Mouse (Mus musculus) heart, embryonic 14.5 days (tissue): ENCODE results near the gene Adat1. TPM values are rescaled to one million over a fixed set of nuclear protein-coding genes. Genes with fewer than 3 reads are reported as not detected.

Experiments
- ATAC-seq: fragments of 200-750 bp; cut with Nextera tagmentation; 2 replicates; pipeline ENCODE4 v1.8.0; 2017; ENCODE audit warnings: low read depth, moderate TSS enrichment; ENCODE audit not compliant: insufficient number of reproducible peaks, insufficient read depth, low FRiP score
- H3K27ac ChIP-seq, 2 experiments: fragments of 200-500 bp in 1 of 2; fragments of 300-500 bp in 1 of 2; sonication (generic) in 1 of 2; replicated peaks in 1 of 2; 2 replicates each; pipeline ENCODE4 v1.5.1; 2012 to 2014; ENCODE audit warnings: low read depth in 2 of 2, low read length in 2 of 2, control low read depth in 1 of 2, mild to moderate bottlenecking in 1 of 2, mixed read lengths in 1 of 2; ENCODE audit not compliant: control insufficient read depth in 1 of 2, insufficient read depth in 1 of 2
- H3K27me3 ChIP-seq: fragments of 300-500 bp; sonication (generic); 2 replicates; pipeline ENCODE4 v1.6.1; 2014; ENCODE audit warnings: mild to moderate bottlenecking, low read length, control low read depth; ENCODE audit not compliant: control insufficient read depth, insufficient read depth
- H3K36me3 ChIP-seq: fragments of 300-500 bp; sonication (generic); 2 replicates; pipeline ENCODE4 v1.6.1; 2014; ENCODE audit warnings: mild to moderate bottlenecking, control low read depth, low read length, mixed read lengths; ENCODE audit not compliant: control insufficient read depth, insufficient read depth
- H3K4me1 ChIP-seq, 2 experiments: fragments of 200-500 bp in 1 of 2; fragments of 300-500 bp in 1 of 2; sonication (generic) in 1 of 2; 2 replicates each; pipeline ENCODE4 v1.6.1; 2012 to 2014; ENCODE audit warnings: low read length in 2 of 2, control low read depth in 1 of 2, mixed read lengths in 1 of 2; ENCODE audit not compliant: control insufficient read depth in 2 of 2, insufficient read depth in 2 of 2
- H3K4me2 ChIP-seq: fragments of 300-500 bp; sonication (generic); 2 replicates; pipeline ENCODE4 v1.6.1; 2014; ENCODE audit warnings: mild to moderate bottlenecking, low read length
- H3K4me3 ChIP-seq, 2 experiments: fragments of 200-500 bp in 1 of 2; fragments of 300-500 bp in 1 of 2; sonication (generic) in 1 of 2; 2 replicates each; pipeline ENCODE4 v1.5.1; 2012 to 2014; ENCODE audit warnings: low read length in 2 of 2, mild to moderate bottlenecking in 2 of 2, control low read depth in 1 of 2, low read depth in 1 of 2, moderate library complexity in 1 of 2; ENCODE audit not compliant: control insufficient read depth in 1 of 2, insufficient read depth in 1 of 2
- H3K9ac ChIP-seq: fragments of 300-500 bp; sonication (generic); 2 replicates; pipeline ENCODE4 v1.6.1; 2014; ENCODE audit warnings: mild to moderate bottlenecking, low read length
- H3K9me3 ChIP-seq: fragments of 300-500 bp; sonication (generic); 2 replicates; pipeline ENCODE4 v1.6.1; 2016; ENCODE audit warnings: low read length, control low read depth; ENCODE audit not compliant: control insufficient read depth
- WGBS: fragments of 180-500 bp; shearing (Covaris S2); extraction: QIAGEN DNeasy Blood & Tissue Kit; methylation state at CpG from one replicate; pipeline ENCODE4 v1.1.7; 2014; 5-methylcytosine and 5-hydroxymethylcytosine counted together
- polyA plus RNA-seq: library from polyadenylated mRNA; unstranded; fragments of >200 nt; fragmentation: Nextera tagmentation; extraction: Ambion mirVana; gene quantifications from 2 replicates; pipeline ENCODE4 v1.2.1, GENCODE M21; 2014

The Adat1 gene
- polyA plus RNA-seq, 1 experiment from 2014 or later = 5.2 TPM

- 55% methylated on average over 5 of the region's 5 CpGs for WGBS
- Histone ChIP-seq H3K4me1 (no peaks in the 10 kb centered on the region), H3K4me2 (no peak overlapping the region), H3K4me3 (no peak overlapping the region), H3K27ac (no peak overlapping the region), H3K9ac (no peak overlapping the region), H3K9me3 (no peaks in the 10 kb centered on the region), H3K36me3 (peaks cover 27% of the 10 kb centered on the region), H3K27me3 (no peaks in the 10 kb centered on the region)
- no peak for ATAC-seq
Measured at GRCm38 (mm10) chr8:111968991-111969390, 23.1 kb downstream of the Adat1 start.

GRCm38 (mm10) chr8:111968541-111968940 lies 23.6 kb downstream of the Adat1 start:
- H3K4me2 ChIP-seq = no peak overlapping the region
- no peaks in the 10 kb centered on the region for H3K9me3 ChIP-seq
- ATAC-seq = no peak
- H3K9ac ChIP-seq = no peak overlapping the region
- H3K4me3 ChIP-seq = no peak overlapping the region
- no peaks in the 10 kb centered on the region for H3K27me3 ChIP-seq
- H3K36me3 ChIP-seq = peaks cover 23% of the 10 kb centered on the region
- H3K27ac ChIP-seq = no peak overlapping the region
- peaks cover 0 to under 1% of the 10 kb centered on the region in 2 experiments; a peak in 1 of 4 replicates for H3K4me1 ChIP-seq
- 88% methylated on average over 10 of the region's 10 CpGs for WGBS

- H3K9me3 ChIP-seq = no peaks in the 10 kb centered on the region
- no peak overlapping the region for H3K27ac ChIP-seq
- no peak overlapping the region for H3K9ac ChIP-seq
- H3K4me2 ChIP-seq = no peak overlapping the region
- H3K27me3 ChIP-seq = no peaks in the 10 kb centered on the region
- no peak for ATAC-seq
- H3K36me3 ChIP-seq = peaks cover 21% of the 10 kb centered on the region
- peaks cover 5 to 11% of the 10 kb centered on the region in 2 experiments for H3K4me1 ChIP-seq
- no peak overlapping the region for H3K4me3 ChIP-seq
- 76% methylated on average over 5 of the region's 5 CpGs for WGBS
Measured at GRCm38 (mm10) chr8:111967246-111967870, 24.7 kb downstream of the Adat1 start.

- Histone ChIP-seq H3K27me3 (no peaks in the 10 kb centered on the region), H3K27ac (no peak overlapping the region), H3K4me3 (no peak overlapping the region), H3K4me1 (peaks cover 6 to 13% of the 10 kb centered on the region in 2 experiments), H3K9me3 (no peaks in the 10 kb centered on the region), H3K9ac (no peak overlapping the region), H3K36me3 (peaks cover 13% of the 10 kb centered on the region; the same call in 1 of the 2 replicates), H3K4me2 (no peak overlapping the region)
- 66% methylated on average over 7 of the region's 7 CpGs for WGBS
- ATAC-seq = no peak
Measured at GRCm38 (mm10) chr8:111964849-111965561, 27.1 kb downstream of the Adat1 start.

- Histone ChIP-seq H3K4me3 (no peak overlapping the region), H3K36me3 (peaks cover 13% of the 10 kb centered on the region; the same call in 1 of the 2 replicates), H3K9me3 (no peaks in the 10 kb centered on the region), H3K4me1 (peaks cover 6 to 13% of the 10 kb centered on the region in 2 experiments), H3K9ac (no peak overlapping the region), H3K4me2 (no peak overlapping the region), H3K27ac (no peak overlapping the region), H3K27me3 (no peaks in the 10 kb centered on the region)
- no peak for ATAC-seq
- 51% methylated on average over 5 of the region's 5 CpGs for WGBS
Measured at GRCm38 (mm10) chr8:111964351-111964750, 27.8 kb downstream of the Adat1 start.

GRCm38 (mm10) chr8:111963546-111963945 lies 28.6 kb downstream of the Adat1 start:
- peaks cover 6 to 13% of the 10 kb centered on the region in 2 experiments for H3K4me1 ChIP-seq
- no peak overlapping the region for H3K4me3 ChIP-seq
- H3K9ac ChIP-seq = no peak overlapping the region
- H3K4me2 ChIP-seq = no peak overlapping the region
- 87% methylated on average over 4 of the region's 4 CpGs for WGBS
- no peaks in the 10 kb centered on the region for H3K9me3 ChIP-seq
- peaks cover 15% of the 10 kb centered on the region for H3K36me3 ChIP-seq
- H3K27ac ChIP-seq = no peak overlapping the region
- ATAC-seq = no peak
- no peaks in the 10 kb centered on the region for H3K27me3 ChIP-seq

- Histone ChIP-seq H3K36me3 (peaks cover 10% of the 10 kb centered on the region), H3K9ac (no peak overlapping the region), H3K27ac (peak overlapping the region; percentile 26 to 46; a peak in 3 of 4 replicates), H3K4me1 (peaks cover 6 to 13% of the 10 kb centered on the region in 2 experiments), H3K4me3 (no peak overlapping the region), H3K9me3 (no peaks in the 10 kb centered on the region), H3K4me2 (peak overlapping the region; percentile 16), H3K27me3 (no peaks in the 10 kb centered on the region)
- ATAC-seq = no peak
- WGBS = 49% methylated on average over 10 of the region's 10 CpGs
Measured at GRCm38 (mm10) chr8:111963091-111963490, 29.0 kb downstream of the Adat1 start.
